Mouse (Mus musculus): ENCODE results near the gene Rbfox3. TPM values are rescaled to one million over a fixed set of nuclear protein-coding genes. Genes with fewer than 3 reads are reported as not detected.
A peak's percentile ranks its signal among the peaks of the same experiment; 100 is the strongest.

The Rbfox3 gene
- polyA plus RNA-seq, 1 experiment from 2014 or later, result 0.69 TPM

GRCm38 (mm10) chr11:118749541-118749940 lies 161.9 kb downstream of the Rbfox3 start:
- no peak overlapping the region for H3K9ac ChIP-seq (ENCODE audit: low read depth, low read length)
- H3K4me2 ChIP-seq, result no peak overlapping the region
- H3K27me3 ChIP-seq (ENCODE audit: control insufficient read depth, insufficient read depth, low read length), result peaks cover 17% of the 10 kb centered on the region
- no peak for ATAC-seq (replicated peaks; ENCODE audit: insufficient number of reproducible peaks, low FRiP score, low TSS enrichment)
- no peaks in the 10 kb centered on the region for H3K9me3 ChIP-seq (replicated peaks; ENCODE audit: control insufficient read depth, low read length)
- H3K4me1 ChIP-seq (ENCODE audit: control insufficient read depth, insufficient read depth, low read length), result no peaks in the 10 kb centered on the region
- WGBS (ENCODE audit: insufficient replicate concordance), result 87% methylated on average over 1 of the region's 1 CpGs
- no peaks in the 10 kb centered on the region for H3K36me3 ChIP-seq (ENCODE audit: control insufficient read depth, insufficient read depth, low read length)
- no peak overlapping the region for H3K27ac ChIP-seq (ENCODE audit: low read depth, low read length)
- no peak overlapping the region for H3K4me3 ChIP-seq (ENCODE audit: low read depth, low read length)

- ATAC-seq (replicated peaks; ENCODE audit: insufficient number of reproducible peaks, low FRiP score, low TSS enrichment), result no peak
- Histone ChIP-seq H3K4me2 (no peak overlapping the region), H3K4me3 (ENCODE audit: low read depth, low read length) (no peak overlapping the region), H3K36me3 (ENCODE audit: control insufficient read depth, insufficient read depth, low read length) (no peaks in the 10 kb centered on the region), H3K9ac (ENCODE audit: low read depth, low read length) (no peak overlapping the region), H3K9me3 (replicated peaks; ENCODE audit: control insufficient read depth, low read length) (no peaks in the 10 kb centered on the region), H3K27me3 (ENCODE audit: control insufficient read depth, insufficient read depth, low read length) (peaks cover 25% of the 10 kb centered on the region), H3K27ac (ENCODE audit: low read depth, low read length) (no peak overlapping the region), H3K4me1 (ENCODE audit: control insufficient read depth, insufficient read depth, low read length) (no peaks in the 10 kb centered on the region)
- WGBS (ENCODE audit: insufficient replicate concordance), result 61% methylated on average over 10 of the region's 10 CpGs
Observed at GRCm38 (mm10) chr11:118748622-118749021, 162.8 kb downstream of the Rbfox3 start.

- H3K4me1 ChIP-seq (ENCODE audit: control insufficient read depth, insufficient read depth, low read length), result no peaks in the 10 kb centered on the region
- peaks cover 36% of the 10 kb centered on the region for H3K27me3 ChIP-seq (ENCODE audit: control insufficient read depth, insufficient read depth, low read length)
- no peak overlapping the region; the same call in 1 of the 2 replicates for H3K4me2 ChIP-seq
- no peaks in the 10 kb centered on the region for H3K9me3 ChIP-seq (replicated peaks; ENCODE audit: control insufficient read depth, low read length)
- H3K4me3 ChIP-seq (ENCODE audit: low read depth, low read length), result no peak overlapping the region
- H3K27ac ChIP-seq (ENCODE audit: low read depth, low read length), result no peak overlapping the region
- H3K36me3 ChIP-seq (ENCODE audit: control insufficient read depth, insufficient read depth, low read length), result no peaks in the 10 kb centered on the region
- no peak overlapping the region for H3K9ac ChIP-seq (ENCODE audit: low read depth, low read length)
- no peak for ATAC-seq (replicated peaks; ENCODE audit: insufficient number of reproducible peaks, low FRiP score, low TSS enrichment)
Observed at GRCm38 (mm10) chr11:118745279-118745678, 166.1 kb downstream of the Rbfox3 start.

GRCm38 (mm10) chr11:118744782-118745181 lies 166.6 kb downstream of the Rbfox3 start:
- Histone ChIP-seq H3K4me1 (ENCODE audit: control insufficient read depth, insufficient read depth, low read length) (no peaks in the 10 kb centered on the region), H3K4me2 (peak overlapping the region; percentile 60), H3K9me3 (replicated peaks; ENCODE audit: control insufficient read depth, low read length) (no peaks in the 10 kb centered on the region), H3K9ac (ENCODE audit: low read depth, low read length) (no peak overlapping the region), H3K4me3 (ENCODE audit: low read depth, low read length) (peak overlapping the region; percentile 27), H3K36me3 (ENCODE audit: control insufficient read depth, insufficient read depth, low read length) (no peaks in the 10 kb centered on the region), H3K27me3 (ENCODE audit: control insufficient read depth, insufficient read depth, low read length) (peaks cover 38% of the 10 kb centered on the region), H3K27ac (ENCODE audit: low read depth, low read length) (no peak overlapping the region)
- no peak for ATAC-seq (replicated peaks; ENCODE audit: insufficient number of reproducible peaks, low FRiP score, low TSS enrichment)
- 2% methylated on average over 15 of the region's 15 CpGs for WGBS (ENCODE audit: insufficient replicate concordance)

- no peak for ATAC-seq (replicated peaks; ENCODE audit: insufficient number of reproducible peaks, low FRiP score, low TSS enrichment)
- Histone ChIP-seq H3K9ac (ENCODE audit: low read depth, low read length) (no peak overlapping the region), H3K4me2 (no peak overlapping the region), H3K27me3 (ENCODE audit: control insufficient read depth, insufficient read depth, low read length) (peaks cover 42% of the 10 kb centered on the region), H3K27ac (ENCODE audit: low read depth, low read length) (no peak overlapping the region), H3K9me3 (replicated peaks; ENCODE audit: control insufficient read depth, low read length) (no peaks in the 10 kb centered on the region), H3K4me3 (ENCODE audit: low read depth, low read length) (no peak overlapping the region), H3K4me1 (ENCODE audit: control insufficient read depth, insufficient read depth, low read length) (no peaks in the 10 kb centered on the region), H3K36me3 (ENCODE audit: control insufficient read depth, insufficient read depth, low read length) (no peaks in the 10 kb centered on the region)
- 8% methylated on average over 3 of the region's 3 CpGs for WGBS (ENCODE audit: insufficient replicate concordance)
Observed at GRCm38 (mm10) chr11:118742762-118743161, 168.6 kb downstream of the Rbfox3 start.

GRCm38 (mm10) chr11:118741262-118741661 lies 170.1 kb downstream of the Rbfox3 start:
- Histone ChIP-seq H3K27me3 (ENCODE audit: control insufficient read depth, insufficient read depth, low read length) (peaks cover 44% of the 10 kb centered on the region), H3K4me2 (no peak overlapping the region), H3K9ac (ENCODE audit: low read depth, low read length) (no peak overlapping the region), H3K36me3 (ENCODE audit: control insufficient read depth, insufficient read depth, low read length) (no peaks in the 10 kb centered on the region), H3K9me3 (replicated peaks; ENCODE audit: control insufficient read depth, low read length) (no peaks in the 10 kb centered on the region), H3K4me1 (ENCODE audit: control insufficient read depth, insufficient read depth, low read length) (no peaks in the 10 kb centered on the region), H3K27ac (ENCODE audit: low read depth, low read length) (no peak overlapping the region), H3K4me3 (ENCODE audit: low read depth, low read length) (no peak overlapping the region)
- ATAC-seq (replicated peaks; ENCODE audit: insufficient number of reproducible peaks, low FRiP score, low TSS enrichment), result no peak
- WGBS (ENCODE audit: insufficient replicate concordance), result 35% methylated on average over 6 of the region's 6 CpGs

GRCm38 (mm10) chr11:118740001-118740400 lies 171.4 kb downstream of the Rbfox3 start:
- H3K9ac ChIP-seq (ENCODE audit: low read depth, low read length), result no peak overlapping the region
- ATAC-seq (replicated peaks; ENCODE audit: insufficient number of reproducible peaks, low FRiP score, low TSS enrichment), result no peak
- no peaks in the 10 kb centered on the region for H3K4me1 ChIP-seq (ENCODE audit: control insufficient read depth, insufficient read depth, low read length)
- H3K9me3 ChIP-seq (replicated peaks; ENCODE audit: control insufficient read depth, low read length), result no peaks in the 10 kb centered on the region
- peaks cover 33% of the 10 kb centered on the region for H3K27me3 ChIP-seq (ENCODE audit: control insufficient read depth, insufficient read depth, low read length)
- no peak overlapping the region for H3K4me3 ChIP-seq (ENCODE audit: low read depth, low read length)
- H3K4me2 ChIP-seq, result peak overlapping the region; percentile 29; the same call in 1 of the 2 replicates
- H3K27ac ChIP-seq (ENCODE audit: low read depth, low read length), result no peak overlapping the region
- no peaks in the 10 kb centered on the region for H3K36me3 ChIP-seq (ENCODE audit: control insufficient read depth, insufficient read depth, low read length)
- WGBS (ENCODE audit: insufficient replicate concordance), result 15% methylated on average over 6 of the region's 6 CpGs

GRCm38 (mm10) chr11:118738855-118739832 lies 172.3 kb downstream of the Rbfox3 start:
- Histone ChIP-seq H3K4me1 (ENCODE audit: control insufficient read depth, insufficient read depth, low read length) (no peaks in the 10 kb centered on the region), H3K27ac (ENCODE audit: low read depth, low read length) (no peak overlapping the region), H3K4me3 (ENCODE audit: low read depth, low read length) (no peak overlapping the region), H3K4me2 (peak overlapping the region; percentile 29), H3K9ac (ENCODE audit: low read depth, low read length) (no peak overlapping the region), H3K27me3 (ENCODE audit: control insufficient read depth, insufficient read depth, low read length) (peaks cover 25% of the 10 kb centered on the region), H3K9me3 (replicated peaks; ENCODE audit: control insufficient read depth, low read length) (no peaks in the 10 kb centered on the region), H3K36me3 (ENCODE audit: control insufficient read depth, insufficient read depth, low read length) (no peaks in the 10 kb centered on the region)
- ATAC-seq (replicated peaks; ENCODE audit: insufficient number of reproducible peaks, low FRiP score, low TSS enrichment), result no peak; the same call in 1 of the 2 replicates
- 11% methylated on average over 23 of the region's 23 CpGs for WGBS (ENCODE audit: insufficient replicate concordance)

- no peaks in the 10 kb centered on the region for H3K36me3 ChIP-seq (ENCODE audit: control insufficient read depth, insufficient read depth, low read length)
- H3K4me2 ChIP-seq, result no peak overlapping the region
- ATAC-seq (replicated peaks; ENCODE audit: insufficient number of reproducible peaks, low FRiP score, low TSS enrichment), result no peak
- H3K9ac ChIP-seq (ENCODE audit: low read depth, low read length), result no peak overlapping the region
- no peak overlapping the region for H3K4me3 ChIP-seq (ENCODE audit: low read depth, low read length)
- H3K9me3 ChIP-seq (replicated peaks; ENCODE audit: control insufficient read depth, low read length), result no peaks in the 10 kb centered on the region
- peaks cover 17% of the 10 kb centered on the region for H3K27me3 ChIP-seq (ENCODE audit: control insufficient read depth, insufficient read depth, low read length)
- whole genome bisulfite sequencing (ENCODE audit: insufficient replicate concordance), result 32% methylated on average over 7 of the region's 7 CpGs
- no peaks in the 10 kb centered on the region for H3K4me1 ChIP-seq (ENCODE audit: control insufficient read depth, insufficient read depth, low read length)
- no peak overlapping the region for H3K27ac ChIP-seq (ENCODE audit: low read depth, low read length)
Observed at GRCm38 (mm10) chr11:118738323-118738722, 173.1 kb downstream of the Rbfox3 start.
